Mouse (Mus musculus) NIH3T3 (cell line): ENCODE measurements around the gene Lime1.

Experiments used
- DNase-seq: peaks from one replicate; pipeline ENCODE4 v3.0.0-alpha.2; 2012; ENCODE audit warnings: low read depth

The Lime1 gene

GRCm38 (mm10) chr2:181379778-181380177, at the start of gene Lime1:
TSS of gene Lime1 (plus strand) at chr2:181380078.
- DNase-seq, result no peak

- no peak for DNase-seq
Measured at GRCm38 (mm10) chr2:181332542-181332941, 47.3 kb upstream of the Lime1 start.

GRCm38 (mm10) chr2:181334023-181334422, 45.9 kb upstream of the Lime1 start:
- peak; percentile 88 for DNase-seq

- DNase-seq, result no peak
Measured at GRCm38 (mm10) chr2:181340426-181340825, 39.5 kb upstream of the Lime1 start.

GRCm38 (mm10) chr2:181342766-181343165, 37.1 kb upstream of the Lime1 start:
- no peak for DNase-seq

GRCm38 (mm10) chr2:181356780-181357179, 23.1 kb upstream of the Lime1 start:
- no peak for DNase-seq

- no peak for DNase-seq
Measured at GRCm38 (mm10) chr2:181363946-181364345, 15.9 kb upstream of the Lime1 start.

GRCm38 (mm10) chr2:181364487-181364859, 15.4 kb upstream of the Lime1 start:
- no peak for DNase-seq

GRCm38 (mm10) chr2:181364860-181365596, 14.8 kb upstream of the Lime1 start, which contains the start of the genes Zgpat and Arfrp1:
TSS of gene Zgpat (plus strand) at chr2:181364928.
TSS of gene Arfrp1 (minus strand) at chr2:181365404.
- DNase-seq, result peak; percentile 91

GRCm38 (mm10) chr2:181365655-181366075, 14.2 kb upstream of the Lime1 start:
- DNase-seq, result no peak

- peak; percentile 31 for DNase-seq
Measured at GRCm38 (mm10) chr2:181370001-181370400, 9.9 kb upstream of the Lime1 start.

- peak; percentile 68 for DNase-seq
Measured at GRCm38 (mm10) chr2:181375787-181376186, 4.1 kb upstream of the Lime1 start.

- no peak for DNase-seq
Measured at GRCm38 (mm10) chr2:181377230-181377629, 2.6 kb upstream of the Lime1 start.

GRCm38 (mm10) chr2:181378701-181379100, 1.2 kb upstream of the Lime1 start:
- DNase-seq, result peak; percentile 9

- no peak for DNase-seq
Measured at GRCm38 (mm10) chr2:181380251-181380650, 373 bp downstream of the Lime1 start.

- DNase-seq, result no peak
Measured at GRCm38 (mm10) chr2:181381107-181381506, 1.2 kb downstream of the Lime1 start.

GRCm38 (mm10) chr2:181381631-181382306, 1.9 kb downstream of the Lime1 start:
- DNase-seq, result no peak

GRCm38 (mm10) chr2:181384463-181384862, 4.6 kb downstream of the Lime1 start:
- no peak for DNase-seq

- peak; percentile 55 for DNase-seq
Measured at GRCm38 (mm10) chr2:181384919-181385391, 5.1 kb downstream of the Lime1 start.

- DNase-seq, result peak; percentile 40
Measured at GRCm38 (mm10) chr2:181385885-181386284, 6.0 kb downstream of the Lime1 start.

GRCm38 (mm10) chr2:181386663-181387210, 6.9 kb downstream of the Lime1 start:
- DNase-seq, result no peak

- no peak for DNase-seq
Measured at GRCm38 (mm10) chr2:181390136-181390870, 10.4 kb downstream of the Lime1 start.
